Mouse (Mus musculus) kidney, adult 11 months (tissue): ENCODE results near the gene Col26a1.

Experiments
- DNase-seq: peaks from one replicate; pipeline ENCODE4 v3.0.0; 2022

Gene Col26a1

DNA sequence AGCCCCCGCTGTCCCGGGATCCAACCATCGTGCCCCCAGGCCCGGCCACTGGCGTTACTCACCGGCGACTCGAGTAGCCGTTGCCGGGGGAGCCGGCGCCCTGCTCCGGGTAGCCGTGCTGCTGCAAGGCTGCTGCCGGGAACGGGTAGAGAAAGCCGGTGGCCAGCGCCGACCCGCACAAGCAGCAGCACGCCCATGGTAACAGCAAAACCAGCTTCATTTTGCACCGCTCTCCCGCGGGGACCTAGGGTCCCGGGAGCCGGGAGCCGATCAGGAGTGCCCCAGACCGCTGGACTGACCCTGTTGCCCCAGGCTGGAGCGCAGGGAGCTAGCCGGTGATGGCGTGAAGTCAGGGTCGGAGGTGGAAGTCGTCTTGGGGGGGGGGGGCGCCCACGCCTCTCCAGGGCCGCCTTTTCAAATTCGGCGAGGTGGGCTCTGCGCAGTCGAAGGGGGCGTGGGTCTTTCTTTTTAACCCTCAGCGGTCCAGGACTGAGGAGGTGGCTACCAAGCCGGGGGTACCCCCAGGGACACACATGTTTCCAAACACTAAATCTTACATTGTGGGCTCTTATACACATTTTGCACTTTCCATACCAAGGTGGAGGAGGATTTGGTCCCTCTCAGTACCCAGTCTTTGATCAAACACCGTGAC lies at the start of gene Col26a1:
TSS of gene Col26a1 (minus strand) at position 422 of the 652 bp plus-strand sequence.
- no peak for DNase-seq

DNA sequence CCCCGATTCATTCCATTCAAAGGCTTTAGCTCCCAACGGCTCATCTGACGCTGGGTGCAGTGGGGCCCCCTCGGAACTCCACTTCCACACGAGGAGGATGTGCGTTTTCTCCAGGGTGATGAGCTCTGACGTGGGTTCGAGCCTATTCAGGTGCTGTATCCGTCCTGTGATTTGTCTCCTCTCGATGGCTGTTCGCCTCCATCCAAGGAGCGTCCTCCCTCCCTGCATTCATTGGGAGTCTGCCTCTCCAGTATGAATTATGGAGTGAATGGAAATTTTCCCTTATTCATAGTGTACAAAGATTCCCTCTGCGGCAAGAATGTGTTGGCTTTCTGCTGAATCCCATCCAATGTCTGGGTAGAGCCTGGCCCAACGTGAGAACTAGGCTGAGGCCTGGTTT lies 48.9 kb upstream of the Col26a1 start:
- DNase-seq, result no peak

DNA sequence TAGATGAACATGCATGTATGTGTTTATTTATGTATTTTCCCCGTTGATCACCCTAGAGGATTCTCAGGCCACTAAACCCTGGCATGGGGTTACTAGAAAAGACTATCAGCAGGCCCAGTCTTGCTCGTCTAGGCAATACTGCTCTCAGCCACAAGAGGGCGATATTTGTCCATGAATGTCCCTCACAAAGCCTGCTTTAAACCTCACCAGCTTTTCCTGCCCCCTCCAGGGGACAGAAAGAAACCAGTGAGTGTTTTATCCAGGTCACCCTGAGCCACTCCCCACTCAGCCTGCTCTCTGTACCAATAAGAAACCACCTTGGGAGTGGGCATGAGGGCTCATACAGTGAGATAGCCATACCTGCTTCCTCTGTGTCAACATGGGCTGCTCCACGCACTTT lies 46.1 kb upstream of the Col26a1 start:
- peak; percentile 78 for DNase-seq

DNA sequence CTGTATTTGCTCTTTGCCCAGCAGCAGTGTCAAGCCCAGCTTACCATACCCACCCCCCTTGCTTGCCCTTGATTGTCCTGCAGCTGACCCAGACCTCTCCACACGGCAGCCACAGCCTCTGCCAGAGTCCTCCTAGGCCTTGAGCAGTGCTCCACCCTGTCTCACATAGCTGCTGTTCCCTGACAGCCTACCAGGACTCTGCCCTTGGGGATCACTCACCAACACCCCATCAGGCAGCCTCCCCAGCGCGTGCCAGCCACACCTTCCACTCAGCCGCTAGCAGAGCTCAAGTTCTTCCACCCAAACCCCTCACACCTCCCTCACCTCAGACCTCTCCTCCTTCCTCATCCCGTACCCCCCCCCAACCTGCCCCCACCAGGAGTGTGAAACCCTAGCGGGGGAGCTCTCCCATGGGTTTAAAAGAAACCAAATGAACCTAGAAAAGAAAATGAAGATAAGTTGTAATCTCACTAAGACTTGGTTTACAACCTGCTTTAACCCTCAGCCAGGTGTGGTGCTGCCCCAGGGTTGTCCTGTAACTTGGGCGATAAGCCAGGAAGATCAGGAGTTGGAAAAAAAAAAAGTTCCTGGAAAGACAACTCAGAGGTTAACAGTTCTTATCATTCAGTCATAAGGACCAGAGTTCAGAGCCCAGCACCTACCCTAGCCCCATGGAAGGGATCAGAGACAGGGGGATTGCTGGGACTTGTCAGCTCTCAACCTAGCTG lies 40.9 kb upstream of the Col26a1 start:
- DNase-seq, result peak; percentile 48

DNA sequence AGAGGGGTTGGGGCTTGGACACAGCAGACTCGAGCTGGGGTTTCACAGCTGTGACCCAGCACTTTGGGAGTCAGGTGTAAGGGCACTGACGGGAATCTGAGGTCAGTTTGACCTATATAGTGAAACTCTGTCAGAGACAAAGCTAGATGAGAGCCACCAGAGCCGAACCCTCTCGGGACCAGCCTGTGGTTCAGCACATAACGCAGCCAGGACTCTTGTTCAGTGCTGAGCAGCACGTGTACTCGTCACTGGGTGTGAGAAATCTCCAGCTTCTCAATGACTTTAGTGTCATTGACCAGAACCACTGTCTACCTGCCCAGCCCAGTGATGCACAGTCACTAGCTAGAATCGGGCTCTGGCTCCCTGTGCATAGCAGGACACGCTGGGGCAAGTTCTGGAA lies 39.8 kb upstream of the Col26a1 start:
- DNase-seq, result no peak

DNA sequence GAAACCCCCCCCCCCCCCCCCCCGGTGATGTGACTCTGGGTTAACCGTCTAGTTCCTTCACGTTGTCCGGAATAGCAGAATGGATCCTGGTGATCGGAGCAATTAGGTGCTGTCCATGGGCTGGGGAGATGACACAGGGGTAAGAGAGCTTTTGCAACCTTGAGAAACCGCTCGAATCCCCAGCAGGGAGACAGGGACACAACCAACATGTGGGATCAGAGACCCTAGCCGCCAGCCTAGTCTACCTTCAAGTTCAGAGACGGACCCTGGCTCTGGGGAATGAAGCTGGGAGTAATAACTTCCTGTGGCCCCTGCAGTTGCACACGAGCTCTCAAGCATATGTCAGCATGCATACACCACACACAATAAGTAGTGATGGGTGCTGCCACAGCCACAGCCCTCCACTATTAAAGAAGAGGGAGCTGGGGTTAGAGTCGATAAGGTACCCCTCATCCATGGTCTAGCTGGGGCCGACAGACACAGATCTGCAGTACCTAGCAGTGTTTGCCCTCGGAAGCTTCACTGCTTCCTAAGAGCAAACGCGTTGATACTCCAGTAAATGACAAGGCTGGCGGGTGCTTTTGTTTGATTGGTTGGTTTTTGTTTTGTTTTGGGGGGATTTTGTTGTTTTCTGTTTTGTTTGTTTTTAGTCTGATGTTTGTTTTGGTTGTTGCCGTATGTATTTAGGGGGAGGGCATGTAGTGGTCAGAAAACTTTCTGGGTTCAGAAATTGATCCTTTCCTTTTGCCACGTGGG lies 36.7 kb upstream of the Col26a1 start:
- DNase-seq, result no peak

DNA sequence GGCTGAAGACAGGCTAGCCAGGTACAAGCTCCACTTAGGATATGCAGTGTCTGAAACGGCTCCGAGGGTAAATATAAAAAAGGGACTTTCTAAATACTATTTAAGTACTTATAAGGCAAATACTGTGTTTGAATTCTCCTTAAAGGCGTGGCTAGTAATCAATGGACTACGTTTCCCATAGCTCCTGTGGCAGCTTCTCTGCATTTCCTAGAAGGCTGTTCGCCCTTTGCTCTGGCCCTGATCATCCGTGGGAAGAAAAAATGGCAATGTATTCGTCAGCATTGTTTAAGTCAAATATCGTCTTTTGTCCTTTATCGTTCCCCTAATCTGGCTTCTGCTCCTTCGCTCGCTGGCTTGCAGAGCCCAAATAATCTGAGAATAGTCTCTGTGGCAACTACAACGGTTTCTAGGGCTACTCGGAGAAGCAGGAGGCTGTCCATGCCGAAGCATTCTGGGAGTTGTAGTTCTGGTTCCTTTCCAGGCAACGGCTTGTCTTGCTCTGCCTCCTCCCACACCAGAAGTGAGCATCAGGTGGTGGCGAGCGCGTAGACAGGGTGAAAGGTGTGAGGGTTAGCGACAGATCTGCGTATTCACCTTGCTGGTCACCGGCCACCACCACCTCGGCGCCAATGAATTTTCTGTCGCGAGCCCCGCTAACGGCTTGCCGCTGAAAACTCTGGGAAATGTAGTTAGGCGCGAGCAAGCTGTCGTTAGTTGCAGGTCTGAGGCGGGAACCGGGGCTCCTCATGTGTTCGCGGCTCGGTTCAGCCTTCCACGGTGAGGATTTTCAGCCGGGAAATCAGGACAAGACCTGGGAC lies 35.9 kb upstream of the Col26a1 start:
- peak; percentile 82 for DNase-seq

DNA sequence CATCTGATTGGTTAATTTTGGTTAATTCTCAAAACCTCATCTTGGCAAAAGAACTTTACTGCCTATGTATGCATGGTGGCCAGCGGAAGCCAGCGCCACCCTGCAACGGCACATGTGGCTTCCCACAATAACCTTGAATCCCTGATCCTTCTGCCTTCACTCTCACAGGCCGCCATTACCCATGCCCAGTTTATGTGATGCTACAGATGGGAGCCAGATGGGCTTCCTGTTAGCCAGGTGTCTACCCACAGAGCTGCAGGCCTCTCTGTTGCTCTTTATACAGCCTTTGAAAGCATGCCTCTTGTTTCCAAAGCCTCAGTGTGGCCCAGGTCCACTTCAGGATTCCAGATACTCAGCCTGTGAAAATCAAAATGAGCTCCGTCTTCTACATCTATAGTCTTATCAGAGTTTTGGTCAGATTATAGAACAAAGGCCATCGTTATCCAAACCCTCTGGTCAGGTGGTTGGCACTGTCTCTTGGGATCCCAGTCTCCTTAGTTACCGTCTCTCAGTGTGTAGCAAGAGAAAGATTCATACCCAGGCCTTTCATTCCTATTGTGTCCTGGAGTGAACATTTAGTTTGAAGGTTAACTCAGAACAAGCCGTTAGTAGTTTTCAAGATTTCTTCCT lies 34.7 kb upstream of the Col26a1 start:
- no peak for DNase-seq

DNA sequence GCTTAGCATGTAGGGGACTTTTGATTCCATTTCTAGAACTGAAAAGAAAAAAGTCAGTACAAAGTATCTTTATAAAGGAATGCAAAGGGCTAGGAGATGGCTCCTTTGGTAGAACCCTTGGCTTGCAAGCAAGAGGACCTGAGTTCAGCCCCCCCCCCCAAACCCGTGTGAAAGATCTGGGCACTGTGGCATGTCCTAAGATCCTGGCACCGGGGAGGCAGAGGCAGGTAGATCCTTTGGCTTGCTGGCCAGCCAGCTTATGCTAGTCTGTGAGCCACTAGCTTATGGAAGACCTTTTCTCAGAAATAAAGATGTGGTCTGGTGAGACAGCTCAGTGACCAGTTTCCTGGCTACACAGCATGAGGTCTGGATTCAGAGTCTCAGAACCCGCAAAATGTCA lies 31.2 kb upstream of the Col26a1 start:
- no peak for DNase-seq

DNA sequence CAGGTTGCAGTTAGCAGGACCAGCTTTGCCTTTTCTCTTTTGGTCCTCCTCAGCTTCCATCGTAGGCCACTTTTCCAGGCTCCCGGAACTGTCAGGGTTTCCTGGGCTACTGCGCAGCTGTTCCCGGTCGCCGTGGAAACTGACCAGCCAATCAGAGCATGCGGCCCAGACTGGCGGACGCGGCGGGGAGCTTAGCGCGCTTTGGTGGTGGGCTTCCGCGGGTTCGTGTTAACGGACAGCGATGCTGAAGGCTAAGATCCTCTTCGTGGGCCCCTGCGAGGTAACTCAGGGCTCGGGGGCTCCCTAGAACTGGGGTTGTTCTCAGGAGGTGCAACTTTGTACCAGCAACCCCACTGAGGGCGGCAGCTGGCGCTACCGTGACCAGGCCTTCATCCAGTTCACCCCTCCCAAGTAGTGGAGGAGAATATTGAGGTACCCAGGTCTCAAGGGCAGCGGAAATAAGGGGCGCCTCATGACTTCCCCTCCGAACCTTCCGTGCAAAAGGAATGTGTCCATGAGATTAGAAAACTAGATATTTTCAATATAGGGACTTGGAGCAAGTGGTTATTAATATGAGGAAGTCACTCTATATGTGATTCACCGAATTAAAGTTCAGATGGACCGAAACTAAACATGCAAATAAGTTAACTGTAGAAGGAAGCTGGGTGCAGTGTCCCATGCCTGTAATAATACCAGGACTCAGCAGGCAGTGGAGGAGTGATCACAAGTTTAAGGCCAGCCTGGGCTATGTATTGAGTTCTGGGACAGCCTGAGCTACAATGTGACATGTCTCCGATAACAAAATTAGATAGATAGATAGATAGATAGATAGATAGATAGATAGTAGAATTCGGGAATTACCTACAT lies 25.2 kb upstream of the Col26a1 start, which contains the start of gene Ift22:
TSS of gene Ift22 (plus strand) at position 160 of the 867 bp plus-strand sequence.
- peak; percentile 90 for DNase-seq

DNA sequence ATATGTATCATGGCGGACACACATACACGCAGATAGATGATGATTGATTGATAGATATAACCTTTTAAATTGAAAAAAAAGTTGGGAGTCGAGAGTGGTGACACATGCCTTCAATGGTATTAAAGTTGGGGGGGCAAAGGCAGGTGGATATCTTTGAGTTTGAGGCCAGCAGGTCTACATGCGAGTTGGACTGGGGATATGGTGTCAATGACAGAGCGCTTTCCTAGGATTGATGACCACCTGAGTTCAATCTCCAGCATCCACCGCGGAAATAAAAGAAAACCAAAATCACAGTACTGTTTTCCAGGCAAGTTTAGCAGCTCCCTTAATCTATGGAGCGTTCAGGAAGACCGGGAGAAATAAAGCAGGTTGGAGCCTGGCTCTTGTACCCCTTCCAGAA lies 24.6 kb upstream of the Col26a1 start:
- DNase-seq, result no peak

DNA sequence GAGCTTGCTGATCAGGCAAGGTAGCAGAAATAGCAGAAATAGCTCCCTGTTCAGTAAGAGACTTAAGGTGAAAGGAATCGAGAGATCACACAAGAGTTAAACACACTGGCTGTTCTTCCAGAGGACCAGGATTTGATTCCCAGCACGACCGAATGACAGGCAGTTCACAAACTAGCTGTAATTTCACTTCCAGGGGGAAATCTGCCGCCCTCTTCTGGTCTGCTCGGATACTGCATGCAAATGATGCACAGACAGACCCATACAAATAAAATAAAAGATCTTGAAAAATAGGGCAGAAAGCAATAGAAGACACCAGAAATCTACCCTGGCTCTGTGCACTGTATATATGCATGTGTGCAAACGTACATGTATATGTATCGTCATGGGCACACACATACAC lies 22.6 kb upstream of the Col26a1 start:
- DNase-seq, result no peak

DNA sequence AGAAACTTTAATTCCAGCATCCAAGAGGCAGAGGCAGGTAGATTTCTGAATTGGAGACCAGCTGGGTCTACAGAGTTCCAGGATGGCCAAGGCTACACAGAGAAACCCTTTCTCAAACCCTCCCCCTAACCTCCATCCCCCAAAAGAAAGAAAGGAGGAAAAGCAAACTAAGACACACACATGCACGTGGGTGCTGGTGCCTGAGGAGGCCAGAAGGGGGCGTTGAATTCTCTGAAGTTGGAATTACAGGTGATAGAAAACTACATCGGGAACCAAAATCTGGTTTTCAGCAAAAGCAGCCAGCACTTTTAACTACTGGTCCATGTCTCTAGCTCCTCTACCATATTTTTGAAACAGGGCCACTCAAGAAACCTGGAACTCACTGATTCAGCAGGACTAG lies 21.6 kb upstream of the Col26a1 start:
- DNase-seq, result no peak

DNA sequence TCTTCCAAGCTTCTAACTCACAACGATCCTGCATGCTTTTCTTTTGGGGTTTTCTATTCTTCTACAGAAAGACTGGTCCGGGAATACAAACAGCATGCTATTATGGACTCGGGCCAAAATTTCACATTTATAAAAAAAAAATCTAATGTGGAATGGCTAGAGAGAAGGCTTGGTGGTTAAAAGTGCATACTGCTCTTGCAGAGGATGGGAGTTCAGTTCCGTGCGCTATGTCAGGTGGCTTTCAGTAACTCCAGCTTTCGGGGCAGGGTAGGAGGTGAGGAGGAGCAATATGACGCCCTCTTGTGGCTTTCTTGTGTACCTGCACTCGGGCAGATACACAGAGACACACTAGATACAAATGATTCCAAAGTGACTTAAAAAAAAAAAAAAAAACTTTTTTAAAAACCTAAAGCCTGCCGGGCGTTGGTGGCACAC lies 12.5 kb upstream of the Col26a1 start:
- no peak for DNase-seq

DNA sequence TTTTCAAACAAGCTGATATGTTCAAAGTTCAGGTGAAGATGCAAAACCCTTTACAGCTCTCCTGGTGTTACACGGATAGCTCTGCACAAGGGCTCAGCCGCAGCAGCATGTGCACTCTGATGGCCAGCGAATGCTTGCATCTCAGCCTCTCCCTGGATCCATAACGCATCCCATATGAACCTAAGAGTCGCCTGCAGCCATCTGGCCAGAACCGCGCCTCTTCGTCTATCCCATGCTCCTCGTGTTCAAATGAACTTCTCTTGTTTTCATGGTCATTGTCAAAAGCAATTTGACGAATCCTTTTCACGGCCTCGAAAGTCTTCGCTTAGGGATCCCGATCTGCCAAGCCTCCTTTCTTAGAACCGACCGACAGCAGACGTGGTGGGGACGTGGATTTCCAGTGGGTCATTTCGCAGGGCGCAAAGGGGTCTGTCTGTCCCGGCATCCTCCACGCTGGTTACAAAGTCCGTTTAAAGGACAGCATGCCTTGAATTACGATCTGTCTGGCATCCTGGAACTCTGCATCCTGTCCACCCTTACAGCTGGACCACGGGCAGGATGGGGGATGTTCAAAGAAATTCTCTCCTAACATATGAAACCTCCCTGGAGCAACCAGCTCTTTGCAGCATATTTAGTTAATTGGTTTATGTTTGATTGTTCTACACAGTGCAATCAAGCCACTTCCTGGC lies 12.0 kb upstream of the Col26a1 start:
- DNase-seq, result no peak

DNA sequence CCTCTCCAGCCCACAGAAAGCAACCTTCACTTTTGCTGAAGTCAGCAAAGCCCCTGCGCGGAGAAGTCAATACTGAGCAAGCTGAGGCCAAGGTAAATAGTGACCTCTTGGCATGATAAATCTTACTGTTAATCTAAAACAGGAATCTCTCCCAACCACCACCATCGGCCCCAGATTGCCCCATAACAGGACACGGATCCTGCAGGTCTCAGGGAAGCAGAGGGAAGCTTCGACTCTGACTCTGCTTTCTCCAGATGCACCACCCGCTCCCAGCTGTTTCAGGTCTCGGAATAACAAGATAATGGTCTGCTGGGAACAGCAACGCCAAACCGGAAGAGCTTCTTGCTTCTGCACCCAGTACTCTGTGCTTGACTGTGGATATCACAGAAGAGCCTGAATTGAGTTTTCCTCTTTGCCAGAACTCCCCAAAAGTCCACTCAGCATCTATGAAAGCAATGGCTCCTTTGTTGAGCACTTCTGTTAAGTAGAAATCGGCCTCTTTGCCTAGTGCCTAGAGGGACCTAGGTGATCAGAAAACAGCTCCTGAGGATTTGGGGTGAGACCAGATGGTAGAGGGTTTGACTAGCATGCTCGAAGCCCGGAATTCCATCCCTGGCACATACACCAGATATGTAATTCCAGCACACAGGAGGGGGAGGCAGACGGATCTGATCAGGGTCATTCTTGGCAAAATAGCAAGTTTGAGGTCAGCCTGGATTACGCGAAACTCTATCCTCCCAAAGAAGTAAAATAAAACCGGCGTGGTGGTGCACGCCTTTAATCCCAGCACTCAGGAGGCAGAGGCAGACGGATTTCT lies 5.7 kb upstream of the Col26a1 start:
- no peak for DNase-seq

DNA sequence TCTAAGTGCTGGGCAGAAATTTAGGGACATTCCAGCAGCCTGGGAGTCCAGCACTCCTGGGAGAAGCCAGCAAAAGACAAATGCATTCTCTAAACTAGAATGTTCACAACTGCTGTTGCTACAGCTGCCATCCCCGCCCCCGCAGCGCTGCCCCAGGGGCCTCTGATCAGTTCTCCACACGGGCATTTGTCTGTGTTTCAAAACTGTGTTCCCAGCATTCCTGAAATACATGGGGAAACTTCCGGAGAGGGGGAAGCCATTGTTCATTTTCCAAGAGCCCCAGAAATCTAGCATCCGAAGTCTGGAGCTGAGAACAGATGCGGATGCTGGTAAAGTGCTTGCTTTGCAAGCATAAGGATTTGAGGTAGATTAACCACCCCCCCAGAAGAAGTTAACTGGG lies 3.9 kb upstream of the Col26a1 start:
- no peak for DNase-seq

DNA sequence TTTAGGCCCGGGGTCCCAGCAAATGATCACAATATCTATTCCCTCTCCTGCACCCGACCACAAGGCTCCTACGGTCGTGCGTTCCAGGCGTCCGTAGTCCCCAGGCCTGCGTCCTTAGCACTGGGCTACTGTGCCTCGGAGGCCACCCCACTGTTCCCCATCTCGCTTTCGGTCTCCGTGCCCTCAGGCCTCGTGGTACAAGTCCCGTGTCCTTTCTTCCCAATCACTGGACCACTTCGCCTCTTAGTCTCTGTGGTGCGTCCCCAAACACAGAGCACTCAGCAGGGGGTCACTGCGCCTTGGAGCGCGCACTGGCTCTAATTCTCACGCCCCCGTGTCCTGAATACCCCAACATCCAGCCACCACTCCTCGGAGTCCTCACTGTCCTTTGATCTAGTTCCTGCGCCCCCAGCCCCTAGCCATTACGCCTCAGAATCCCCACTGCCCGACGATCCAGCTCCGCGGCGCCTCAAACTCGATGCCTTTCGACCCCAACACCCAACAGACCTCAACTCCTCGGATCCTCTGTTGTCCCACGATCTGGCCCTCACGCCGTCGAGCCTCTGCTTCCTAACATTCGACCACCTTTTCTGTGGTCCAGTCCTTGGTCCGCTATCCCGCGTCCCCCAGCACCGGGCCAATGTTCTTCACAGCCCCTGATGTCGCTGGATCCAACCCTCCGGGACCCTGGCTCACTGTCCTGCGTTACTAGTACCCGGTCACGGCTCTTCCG lies 788 bp downstream of the Col26a1 start:
- no peak for DNase-seq

DNA sequence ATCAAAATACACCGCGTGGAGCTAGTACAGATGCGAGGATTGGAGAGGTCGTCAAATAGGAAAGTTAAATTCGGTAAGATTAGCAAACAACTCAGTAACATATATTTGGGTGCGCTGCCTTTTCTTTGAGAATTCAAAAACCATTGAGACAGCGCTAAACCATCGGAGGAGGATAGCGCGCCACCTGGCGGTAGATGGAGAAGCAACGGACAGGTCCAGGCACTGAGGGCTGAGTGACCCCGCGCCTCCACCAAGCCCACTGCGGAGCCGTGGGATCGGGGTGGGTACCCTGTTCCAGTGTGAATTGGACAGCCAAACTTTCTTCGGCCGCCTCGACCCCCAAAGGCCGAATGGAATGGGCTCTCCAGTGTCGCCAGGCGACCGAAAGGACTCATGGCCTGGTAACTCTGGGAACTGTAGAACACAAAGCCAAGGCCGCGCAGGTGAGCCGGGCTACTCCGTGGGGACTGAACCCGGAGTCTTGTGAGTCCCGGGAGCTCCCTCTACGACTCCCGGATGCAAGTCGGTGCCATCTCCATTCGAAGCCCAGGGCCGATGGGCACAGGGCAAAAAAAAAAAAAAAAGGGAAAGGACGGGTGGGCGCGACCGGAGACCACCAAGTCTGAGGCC lies 1.5 kb downstream of the Col26a1 start:
- peak; percentile 49 for DNase-seq
